Mouse (Mus musculus): ENCODE data around the gene Cacng3. TPM values are rescaled to one million over a fixed set of nuclear protein-coding genes. Genes with fewer than 3 reads are reported as not detected.

The Cacng3 gene
- total RNA-seq (2014; rRNA removed) (8.2 and 12.6 TPM in 2 replicates), polyA plus RNA-seq (2015; fragmentation: Nextera tagmentation; extraction: Ambion mirVana) (17.1 and 28.2 TPM in 2 replicates)

- Histone ChIP-seq H3K4me3 (ENCODE audit: low read depth, low read length) (peak within 1 kb of the TSS; percentile 47), H3K9ac (peak within 1 kb of the TSS; percentile 59), H3K27ac (ENCODE audit: low read depth, low read length) (peak within 1 kb of the TSS; percentile 64), H3K9me3 (ENCODE audit: low read length) (no peaks in the 10 kb centered on the region), H3K36me3 (ENCODE audit: insufficient read depth) (no peaks in the 10 kb centered on the region), H3K27me3 (ENCODE audit: insufficient read depth, low read length) (no peaks in the 10 kb centered on the region), H3K4me1 (ENCODE audit: insufficient read depth) (no peaks in the 10 kb centered on the region), H3K4me2 (ENCODE audit: low read depth) (peak within 1 kb of the TSS; percentile 87)
- DNase-seq (no peak), ATAC-seq (peak; percentile 71; the same call in 1 of the 2 replicates)
- WGBS, result 8% methylated on average over 13 of the region's 13 CpGs
- peak; percentile 28; the same call in 1 of the 2 replicates for TF ChIP-seq CTCF (IDR thresholded peaks at IDR 0.05; ENCODE audit: low read depth)
These were observed at the start of gene Cacng3 for GRCm38 (mm10) chr7:122670442-122670872. TSS of gene Cacng3 (plus strand) at chr7:122670492.

GRCm38 (mm10) chr7:122622125-122622774 lies 48.0 kb upstream of the Cacng3 start:
- H3K9ac ChIP-seq, result no peak overlapping the region
- 18% methylated on average over 9 of the region's 9 CpGs for WGBS
- H3K27ac ChIP-seq (ENCODE audit: low read depth, low read length), result peak overlapping the region; percentile 21; the same call in 1 of the 2 replicates
- no peaks in the 10 kb centered on the region for H3K4me1 ChIP-seq (ENCODE audit: insufficient read depth)
- DNase-seq (peak; percentile 16), ATAC-seq (peak; percentile 84; the same call in 1 of the 2 replicates)
- H3K27me3 ChIP-seq (ENCODE audit: insufficient read depth, low read length), result no peaks in the 10 kb centered on the region
- no peak overlapping the region for H3K4me2 ChIP-seq (ENCODE audit: low read depth)
- no peak for TF ChIP-seq CTCF (IDR thresholded peaks at IDR 0.05; ENCODE audit: low read depth)
- H3K36me3 ChIP-seq (ENCODE audit: insufficient read depth), result no peaks in the 10 kb centered on the region
- H3K4me3 ChIP-seq (ENCODE audit: low read depth, low read length), result no peak overlapping the region
- H3K9me3 ChIP-seq (ENCODE audit: low read length), result no peaks in the 10 kb centered on the region

DNA sequence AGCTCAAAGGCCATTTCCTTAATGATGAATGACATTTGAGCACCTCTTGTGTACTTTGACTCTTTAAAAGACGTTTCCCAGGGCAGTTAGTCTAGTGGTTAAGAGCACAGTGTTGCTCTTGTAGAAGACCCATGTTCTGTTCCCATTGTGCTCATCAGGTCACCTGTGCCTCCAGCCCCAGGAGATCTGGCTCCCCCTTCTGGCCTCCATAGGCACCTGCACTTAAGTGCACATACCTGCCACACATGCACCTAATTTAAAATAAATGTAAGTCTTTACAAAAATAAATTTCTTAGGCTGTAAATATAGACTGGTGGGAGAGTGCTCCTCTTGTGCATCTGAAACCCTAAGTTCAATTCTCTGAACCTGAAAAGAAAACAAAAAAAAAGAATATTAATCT lies 46.5 kb upstream of the Cacng3 start:
- WGBS, result 68% methylated on average over 1 of the region's 1 CpGs
- TF ChIP-seq CTCF (IDR thresholded peaks at IDR 0.05; ENCODE audit: low read depth), result no peak
- no peaks in the 10 kb centered on the region for H3K36me3 ChIP-seq (ENCODE audit: insufficient read depth)

DNA sequence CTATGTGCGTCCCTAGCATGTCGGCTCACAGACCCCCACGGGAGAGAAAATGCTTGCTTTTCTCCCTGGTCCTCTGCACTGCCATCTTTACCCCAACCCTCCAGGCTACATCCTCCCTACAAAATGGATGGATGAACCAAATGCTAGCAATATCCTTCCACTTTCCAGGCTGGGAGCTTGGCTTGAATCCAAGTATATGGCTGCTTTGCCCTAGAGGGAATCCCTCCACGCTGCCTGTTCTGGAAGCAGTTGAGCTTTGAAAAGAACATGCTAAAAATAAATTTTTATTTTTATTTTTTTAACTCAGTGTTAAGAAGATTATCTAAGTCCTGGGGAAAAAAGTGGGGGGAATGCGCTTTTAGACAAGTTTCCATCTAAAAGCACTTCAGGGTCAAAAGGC lies 42.2 kb upstream of the Cacng3 start:
- no peak for TF ChIP-seq CTCF (IDR thresholded peaks at IDR 0.05; ENCODE audit: low read depth)
- Histone ChIP-seq H3K27me3 (ENCODE audit: insufficient read depth, low read length) (no peaks in the 10 kb centered on the region), H3K4me1 (ENCODE audit: insufficient read depth) (no peaks in the 10 kb centered on the region), H3K27ac (ENCODE audit: low read depth, low read length) (no peak overlapping the region; the same call in 1 of the 2 replicates), H3K36me3 (ENCODE audit: insufficient read depth) (no peaks in the 10 kb centered on the region), H3K4me2 (ENCODE audit: low read depth) (no peak overlapping the region), H3K9ac (no peak overlapping the region), H3K4me3 (ENCODE audit: low read depth, low read length) (no peak overlapping the region), H3K9me3 (ENCODE audit: low read length) (no peaks in the 10 kb centered on the region)
- no peak for ATAC-seq
- 80% methylated on average over 5 of the region's 5 CpGs for WGBS
- peak; percentile 41 for DNase-seq

More for the DNA sequence above, 46.5 kb upstream of the Cacng3 start:
- Histone ChIP-seq H3K4me1 (ENCODE audit: insufficient read depth) (no peaks in the 10 kb centered on the region), H3K9ac (no peak overlapping the region), H3K27ac (ENCODE audit: low read depth, low read length) (no peak overlapping the region), H3K4me2 (ENCODE audit: low read depth) (no peak overlapping the region), H3K4me3 (ENCODE audit: low read depth, low read length) (no peak overlapping the region), H3K27me3 (ENCODE audit: insufficient read depth, low read length) (no peaks in the 10 kb centered on the region), H3K9me3 (ENCODE audit: low read length) (no peaks in the 10 kb centered on the region)
- DNase-seq (no peak), ATAC-seq (no peak)

DNA sequence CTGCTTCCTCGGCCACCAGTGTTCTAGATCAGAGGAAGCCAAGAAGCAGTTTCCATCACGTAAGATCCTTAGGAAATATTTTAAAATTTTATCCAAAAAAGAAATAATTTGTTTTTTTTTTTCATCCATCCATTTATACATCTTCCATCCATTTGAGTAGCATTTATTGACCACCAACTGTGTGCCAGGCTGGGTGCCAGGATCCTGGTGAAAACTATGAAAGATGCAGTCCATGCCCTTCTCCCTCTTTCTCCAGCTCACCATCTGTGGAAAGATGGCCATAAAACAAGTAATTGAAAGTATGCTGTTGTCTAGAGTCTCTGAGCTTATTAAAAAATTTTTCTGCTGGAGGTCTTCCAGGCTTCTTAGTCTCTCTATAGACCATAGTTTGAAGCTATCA lies 39.9 kb upstream of the Cacng3 start:
- H3K27me3 ChIP-seq (ENCODE audit: insufficient read depth, low read length), result no peaks in the 10 kb centered on the region
- DNase-seq (no peak), ATAC-seq (no peak)
- H3K4me3 ChIP-seq (ENCODE audit: low read depth, low read length), result no peak overlapping the region
- 87% methylated on average over 2 of the region's 2 CpGs for WGBS
- no peak overlapping the region for H3K27ac ChIP-seq (ENCODE audit: low read depth, low read length)
- no peak for TF ChIP-seq CTCF (IDR thresholded peaks at IDR 0.05; ENCODE audit: low read depth)
- H3K36me3 ChIP-seq (ENCODE audit: insufficient read depth), result no peaks in the 10 kb centered on the region
- no peak overlapping the region for H3K9ac ChIP-seq
- no peaks in the 10 kb centered on the region for H3K4me1 ChIP-seq (ENCODE audit: insufficient read depth)
- no peaks in the 10 kb centered on the region for H3K9me3 ChIP-seq (ENCODE audit: low read length)
- H3K4me2 ChIP-seq (ENCODE audit: low read depth), result no peak overlapping the region

DNA sequence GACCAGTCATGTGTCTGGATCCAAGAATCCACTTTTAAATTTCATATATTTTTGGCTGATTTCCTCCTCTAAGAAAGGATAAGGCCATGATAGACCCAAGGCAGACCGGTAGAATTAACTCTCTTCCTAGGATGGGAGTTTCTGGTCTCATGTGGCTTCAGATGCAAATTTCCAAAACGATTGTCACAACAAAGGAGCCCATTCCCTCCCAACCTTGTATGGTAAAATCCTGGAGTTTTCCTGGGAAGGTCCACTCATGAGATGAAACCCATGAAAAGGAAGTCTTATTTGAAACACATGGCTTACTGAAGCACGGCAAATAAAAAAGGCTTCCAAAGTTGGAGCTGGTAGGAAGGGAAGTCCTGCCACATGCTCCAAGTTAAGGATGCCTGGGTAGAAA lies 39.1 kb upstream of the Cacng3 start:
- H3K27me3 ChIP-seq (ENCODE audit: insufficient read depth, low read length), result no peaks in the 10 kb centered on the region
- DNase-seq (no peak), ATAC-seq (no peak)
- H3K27ac ChIP-seq (ENCODE audit: low read depth, low read length), result no peak overlapping the region
- WGBS, result 75% methylated on average over 3 of the region's 3 CpGs
- H3K36me3 ChIP-seq (ENCODE audit: insufficient read depth), result no peaks in the 10 kb centered on the region
- no peak overlapping the region for H3K4me2 ChIP-seq (ENCODE audit: low read depth)
- no peak overlapping the region for H3K9ac ChIP-seq
- no peaks in the 10 kb centered on the region for H3K9me3 ChIP-seq (ENCODE audit: low read length)
- no peak for TF ChIP-seq CTCF (IDR thresholded peaks at IDR 0.05; ENCODE audit: low read depth)
- no peak overlapping the region for H3K4me3 ChIP-seq (ENCODE audit: low read depth, low read length)
- H3K4me1 ChIP-seq (ENCODE audit: insufficient read depth), result no peaks in the 10 kb centered on the region

- Histone ChIP-seq H3K4me3 (ENCODE audit: low read depth, low read length) (no peak overlapping the region), H3K9ac (no peak overlapping the region), H3K9me3 (ENCODE audit: low read length) (no peaks in the 10 kb centered on the region), H3K4me1 (ENCODE audit: insufficient read depth) (no peaks in the 10 kb centered on the region), H3K36me3 (ENCODE audit: insufficient read depth) (no peaks in the 10 kb centered on the region), H3K4me2 (ENCODE audit: low read depth) (no peak overlapping the region), H3K27ac (ENCODE audit: low read depth, low read length) (no peak overlapping the region), H3K27me3 (ENCODE audit: insufficient read depth, low read length) (no peaks in the 10 kb centered on the region)
- no peak for TF ChIP-seq CTCF (IDR thresholded peaks at IDR 0.05; ENCODE audit: low read depth)
- WGBS, result 81% methylated on average over 5 of the region's 5 CpGs
- DNase-seq (no peak), ATAC-seq (no peak)
These were observed 37.3 kb upstream of the Cacng3 start for GRCm38 (mm10) chr7:122632946-122633345.
